Mouse (Mus musculus): Measurements from ENCODE around the gene Unk. TPM values are rescaled to one million over a fixed set of nuclear protein-coding genes. Genes with fewer than 3 reads are reported as not detected.
A peak's percentile ranks its signal among the peaks of the same experiment; 100 is the strongest.

The Unk gene
- polyA plus RNA-seq, 1 experiment from 2014 or later = 15.0 TPM

DNA sequence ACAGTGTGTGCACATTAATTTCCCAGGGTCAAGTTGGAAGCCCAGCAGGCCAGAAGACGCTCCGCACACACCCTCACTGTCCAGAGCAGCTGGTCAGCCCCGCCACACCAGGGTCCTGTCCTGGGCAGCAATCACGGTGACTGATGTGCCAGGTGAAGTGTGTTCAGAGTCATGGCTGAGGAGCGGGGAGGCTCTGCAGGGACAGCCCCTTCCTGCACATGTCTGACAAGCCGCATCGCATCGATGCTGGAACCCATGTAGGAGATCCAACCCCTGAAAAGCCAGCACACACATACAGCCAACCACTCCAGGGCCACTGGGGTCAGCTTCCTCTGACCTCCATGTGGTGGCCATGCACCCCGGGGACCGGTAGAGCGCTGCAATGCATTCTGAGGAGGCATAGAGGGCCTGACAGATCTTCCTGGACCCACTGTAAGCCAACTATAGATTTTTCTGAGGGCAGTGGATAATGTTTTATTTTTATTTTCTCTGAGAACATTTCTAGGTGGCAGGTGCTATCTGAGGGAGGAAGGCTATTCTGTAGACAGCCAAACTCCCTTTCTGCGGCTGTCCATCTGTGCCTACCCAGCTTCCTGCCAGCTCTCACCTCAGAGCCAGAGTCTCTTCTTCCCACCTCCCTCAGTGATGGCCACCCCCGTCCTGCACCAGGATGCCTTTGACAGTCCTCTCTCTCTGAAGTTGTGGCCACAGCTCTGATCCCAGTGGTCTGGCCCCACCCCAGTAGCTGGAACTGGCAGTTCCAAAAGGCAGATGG is 31.7 kb downstream of the Unk start:
- Histone ChIP-seq H3K36me3 (ENCODE audit: insufficient read depth, low read length) (peaks cover 14% of the 10 kb centered on the region), H3K27me3 (replicated peaks; ENCODE audit: insufficient read depth, low read length) (no peaks in the 10 kb centered on the region), H3K9me3 (ENCODE audit: low read length) (no peaks in the 10 kb centered on the region), H3K9ac (replicated peaks; ENCODE audit: low read depth) (no peak overlapping the region), H3K4me1 (ENCODE audit: insufficient read depth, low read depth, low read length) (no peaks in the 10 kb centered on the region), H3K4me2 (replicated peaks; ENCODE audit: low read depth, low read length) (no peak overlapping the region), H3K27ac (ENCODE audit: low read length) (peak overlapping the region; percentile 89), H3K4me3 (ENCODE audit: low read depth, low read length) (no peak overlapping the region)
- 78% methylated on average over 13 of the region's 13 CpGs for WGBS
- DNase-seq (ENCODE audit: low spot score) (no peak), ATAC-seq (no peak)
- no peak for TF ChIP-seq EP300 (IDR thresholded peaks at IDR 0.05)
- no peak for TF ChIP-seq CTCF (IDR thresholded peaks at IDR 0.05)

DNA sequence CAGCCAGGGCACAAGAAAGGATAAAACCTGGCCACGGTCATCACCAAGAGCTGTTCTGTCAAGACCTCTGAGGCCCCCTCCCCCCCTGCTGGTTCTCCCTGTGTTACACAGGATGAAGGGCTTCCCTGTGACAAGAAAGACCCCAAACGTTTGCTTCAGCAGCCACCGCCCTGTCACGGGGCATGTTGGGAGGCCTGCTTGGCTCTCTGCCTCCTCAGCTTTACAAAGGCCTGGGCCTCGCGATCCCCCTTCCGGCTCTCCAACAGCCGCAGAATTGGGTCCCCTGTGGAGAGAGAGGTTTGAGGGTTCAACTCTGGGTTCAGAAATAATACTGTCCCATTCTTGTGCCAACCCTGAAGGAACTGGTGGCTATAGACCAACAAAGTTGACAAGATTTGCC is 32.4 kb downstream of the Unk start:
- Histone ChIP-seq H3K27me3 (replicated peaks; ENCODE audit: insufficient read depth, low read length) (no peaks in the 10 kb centered on the region), H3K4me1 (ENCODE audit: insufficient read depth, low read depth, low read length) (no peaks in the 10 kb centered on the region), H3K4me3 (ENCODE audit: low read depth, low read length) (no peak overlapping the region), H3K9me3 (ENCODE audit: low read length) (no peaks in the 10 kb centered on the region), H3K36me3 (ENCODE audit: insufficient read depth, low read length) (peaks cover 8% of the 10 kb centered on the region), H3K27ac (ENCODE audit: low read length) (no peak overlapping the region), H3K9ac (replicated peaks; ENCODE audit: low read depth) (no peak overlapping the region), H3K4me2 (replicated peaks; ENCODE audit: low read depth, low read length) (no peak overlapping the region)
- TF ChIP-seq CTCF (IDR thresholded peaks at IDR 0.05) (no peak), EP300 (IDR thresholded peaks at IDR 0.05) (no peak)
- DNase-seq (ENCODE audit: low spot score) = no peak
- no peak for ATAC-seq
- 67% methylated on average over 8 of the region's 8 CpGs for WGBS

DNA sequence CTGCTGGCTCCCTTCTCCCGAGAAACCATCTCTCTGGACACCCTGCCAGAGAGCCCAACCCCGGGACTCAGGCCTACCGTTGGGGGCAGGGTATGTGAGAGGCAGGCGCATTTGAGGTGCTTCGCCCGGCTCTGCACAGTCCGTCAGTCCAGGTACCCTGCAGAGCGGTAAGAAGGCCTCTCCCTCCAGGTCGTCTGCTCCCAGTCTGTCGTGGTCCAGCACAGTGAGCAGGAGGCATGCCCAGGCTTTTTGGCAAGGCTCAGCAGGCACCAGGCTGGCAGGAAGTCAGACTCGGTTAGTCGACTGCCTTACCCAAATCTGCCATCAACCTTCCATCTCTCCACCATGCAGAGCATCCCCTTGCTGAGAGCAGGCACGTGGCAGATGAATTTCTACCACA is 33.4 kb downstream of the Unk start:
- TF ChIP-seq CTCF (IDR thresholded peaks at IDR 0.05) = no peak
- TF ChIP-seq EP300 (IDR thresholded peaks at IDR 0.05) = no peak
- no peaks in the 10 kb centered on the region for H3K9me3 ChIP-seq (ENCODE audit: low read length)
- ATAC-seq (no peak), DNase-seq (ENCODE audit: low spot score) (no peak)
- 60% methylated on average over 13 of the region's 13 CpGs for WGBS
- no peaks in the 10 kb centered on the region for H3K27me3 ChIP-seq (replicated peaks; ENCODE audit: insufficient read depth, low read length)
- H3K4me2 ChIP-seq (replicated peaks; ENCODE audit: low read depth, low read length) = no peak overlapping the region
- H3K36me3 ChIP-seq (ENCODE audit: insufficient read depth, low read length) = peaks cover 8% of the 10 kb centered on the region
- no peaks in the 10 kb centered on the region for H3K4me1 ChIP-seq (ENCODE audit: insufficient read depth, low read depth, low read length)
- H3K9ac ChIP-seq (replicated peaks; ENCODE audit: low read depth) = no peak overlapping the region
- no peak overlapping the region for H3K27ac ChIP-seq (ENCODE audit: low read length)
- no peak overlapping the region for H3K4me3 ChIP-seq (ENCODE audit: low read depth, low read length)

DNA sequence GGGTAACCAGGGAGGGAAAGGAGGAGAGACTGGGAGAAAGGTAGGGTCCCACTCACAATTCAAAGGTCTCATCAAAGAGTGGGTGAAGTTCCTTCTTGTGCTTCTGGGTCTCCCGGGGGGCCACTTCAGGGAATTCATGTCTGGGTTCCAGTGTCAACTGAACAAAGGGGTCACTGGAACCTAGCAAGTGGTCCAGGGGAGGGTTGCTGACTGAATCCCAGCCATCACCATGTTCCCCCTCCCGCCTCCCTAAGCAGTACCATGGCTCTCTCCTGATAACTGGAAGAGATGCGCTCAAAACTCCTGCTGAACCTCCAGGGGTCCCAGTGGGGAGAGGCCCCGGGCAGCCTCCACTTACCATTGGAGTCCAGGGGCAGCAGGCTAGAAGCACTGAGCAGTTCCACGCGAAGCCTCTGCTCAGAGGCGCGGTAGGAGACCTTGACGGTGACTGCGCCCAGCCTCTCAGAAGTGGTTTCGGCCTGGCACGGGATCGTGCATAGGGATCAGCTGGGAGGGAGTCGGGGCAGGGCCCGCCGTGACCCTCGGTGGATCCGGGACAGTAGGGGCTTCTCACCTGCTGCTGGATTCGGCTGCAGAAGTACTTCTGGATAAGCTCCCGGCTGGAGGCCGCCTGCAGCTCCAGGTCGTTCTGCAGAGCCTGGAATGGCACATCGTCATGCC is 34.2 kb downstream of the Unk start:
- H3K27me3 ChIP-seq (replicated peaks; ENCODE audit: insufficient read depth, low read length) = no peaks in the 10 kb centered on the region
- H3K4me3 ChIP-seq (ENCODE audit: low read depth, low read length) = no peak overlapping the region
- no peak for ATAC-seq
- peaks cover 8% of the 10 kb centered on the region; the same call in 1 of the 2 replicates for H3K36me3 ChIP-seq (ENCODE audit: insufficient read depth, low read length)
- H3K9me3 ChIP-seq (ENCODE audit: low read length) = no peaks in the 10 kb centered on the region
- H3K27ac ChIP-seq (ENCODE audit: low read length) = no peak overlapping the region
- H3K9ac ChIP-seq (replicated peaks; ENCODE audit: low read depth) = no peak overlapping the region
- H3K4me2 ChIP-seq (replicated peaks; ENCODE audit: low read depth, low read length) = no peak overlapping the region
- 58% methylated on average over 23 of the region's 23 CpGs for WGBS
- no peaks in the 10 kb centered on the region for H3K4me1 ChIP-seq (ENCODE audit: insufficient read depth, low read depth, low read length)
- TF ChIP-seq EP300 (IDR thresholded peaks at IDR 0.05) = no peak
- TF ChIP-seq CTCF (IDR thresholded peaks at IDR 0.05) = no peak
- DNase-seq (ENCODE audit: low spot score) = no peak

GRCm38 (mm10) chr11:116065345-116065744 is 35.2 kb downstream of the Unk start:
- H3K36me3 ChIP-seq (ENCODE audit: insufficient read depth, low read length) = no peaks in the 10 kb centered on the region; the same call in 1 of the 2 replicates
- H3K4me3 ChIP-seq (ENCODE audit: low read depth, low read length) = no peak overlapping the region
- no peak overlapping the region for H3K27ac ChIP-seq (ENCODE audit: low read length)
- WGBS = 80% methylated on average over 12 of the region's 12 CpGs
- H3K4me1 ChIP-seq (ENCODE audit: insufficient read depth, low read depth, low read length) = no peaks in the 10 kb centered on the region
- no peaks in the 10 kb centered on the region for H3K27me3 ChIP-seq (replicated peaks; ENCODE audit: insufficient read depth, low read length)
- H3K9ac ChIP-seq (replicated peaks; ENCODE audit: low read depth) = no peak overlapping the region
- H3K9me3 ChIP-seq (ENCODE audit: low read length) = no peaks in the 10 kb centered on the region
- H3K4me2 ChIP-seq (replicated peaks; ENCODE audit: low read depth, low read length) = no peak overlapping the region
- no peak for ATAC-seq
- DNase-seq (ENCODE audit: low spot score) = no peak
- TF ChIP-seq EP300 (IDR thresholded peaks at IDR 0.05) = no peak
- TF ChIP-seq CTCF (IDR thresholded peaks at IDR 0.05) = no peak

DNA sequence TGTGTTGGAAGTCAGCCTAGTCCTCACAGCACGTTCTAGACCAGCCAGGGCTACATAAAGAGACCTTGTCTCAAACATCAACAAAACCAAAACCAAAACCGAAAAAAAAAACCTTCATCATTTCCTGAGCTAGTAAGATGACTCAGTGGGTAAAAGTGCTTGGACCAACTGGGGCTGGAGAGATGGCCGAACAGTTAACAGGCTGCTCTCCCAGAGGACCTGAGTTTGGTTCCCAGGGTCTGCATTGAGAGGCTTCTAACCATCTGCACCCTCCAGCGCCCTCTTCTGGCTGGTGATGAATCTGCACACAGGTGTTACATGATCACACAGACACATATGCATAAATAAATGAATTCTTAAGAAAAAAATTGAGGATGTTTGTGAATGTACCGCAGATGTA is 41.4 kb downstream of the Unk start:
- ATAC-seq (no peak), DNase-seq (ENCODE audit: low spot score) (no peak)
- WGBS = 51% methylated on average over 5 of the region's 5 CpGs
- H3K9me3 ChIP-seq (ENCODE audit: low read length) = no peaks in the 10 kb centered on the region
- H3K4me1 ChIP-seq (ENCODE audit: insufficient read depth, low read depth, low read length) = no peaks in the 10 kb centered on the region
- TF ChIP-seq CTCF (IDR thresholded peaks at IDR 0.05) (peak; percentile 62), EP300 (IDR thresholded peaks at IDR 0.05) (no peak)
- H3K9ac ChIP-seq (replicated peaks; ENCODE audit: low read depth) = no peak overlapping the region
- no peaks in the 10 kb centered on the region for H3K27me3 ChIP-seq (replicated peaks; ENCODE audit: insufficient read depth, low read length)
- H3K36me3 ChIP-seq (ENCODE audit: insufficient read depth, low read length) = no peaks in the 10 kb centered on the region
- H3K27ac ChIP-seq (ENCODE audit: low read length) = no peak overlapping the region
- H3K4me3 ChIP-seq (ENCODE audit: low read depth, low read length) = no peak overlapping the region
- no peak overlapping the region for H3K4me2 ChIP-seq (replicated peaks; ENCODE audit: low read depth, low read length)

All from lung, postnatal 0 days (tissue).